ENCODE assay signal across 12 mouse cellular contexts in genomic region chr4:55203731-55204710, GRCm38 (mm10).
DNase-seq lines count a peak whose midpoint lies in the region; ATAC-seq and TF ChIP-seq lines count a peak whose summit lies in the region.
"Had no signal": no experiment of that assay in that cellular context is flagged by ENCODE, and none has a peak within 500 bp of the region (broad histone marks: within the 10 kb centered on the region; RNA-seq: fewer than 3 reads in every experiment).

No protein-coding gene starts in this region.

- no peaks in the 10 kb centered on the region for H3K9me3 ChIP-seq in midbrain, embryonic 11.5 days (ENCODE audit: control insufficient read depth, low read length)
- no peaks in the 10 kb centered on the region for H3K9me3 ChIP-seq in midbrain, postnatal 0 days (ENCODE audit: low read length)
- no peaks in the 10 kb centered on the region for H3K9me3 ChIP-seq in embryonic facial prominence, embryonic 11.5 days (replicated peaks; ENCODE audit: control insufficient read depth, low read length)
- H3K9me3 ChIP-seq in limb, embryonic 15.5 days: no peaks in the 10 kb centered on the region
- H3K9me3 ChIP-seq: kidney, embryonic 15.5 days had no signal

- H3K36me3 ChIP-seq in midbrain, embryonic 11.5 days (ENCODE audit: control insufficient read depth, insufficient read depth, low read length): no peaks in the 10 kb centered on the region
- no peaks in the 10 kb centered on the region for H3K36me3 ChIP-seq in midbrain, postnatal 0 days (ENCODE audit: insufficient read depth, low read length)
- H3K36me3 ChIP-seq in embryonic facial prominence, embryonic 11.5 days (replicated peaks; ENCODE audit: control insufficient read depth, insufficient read depth, low read depth, low read length): no peaks in the 10 kb centered on the region
- H3K36me3 ChIP-seq in limb, embryonic 15.5 days: no peaks in the 10 kb centered on the region
- H3K36me3 ChIP-seq: kidney, embryonic 15.5 days had no signal

- peak overlapping the region; percentile 17; the same call in 1 of the 2 replicates for H3K4me3 ChIP-seq in gastrocnemius, adult 2 months
- H3K4me3 ChIP-seq in midbrain, embryonic 11.5 days (ENCODE audit: low read depth, low read length): no peak overlapping the region
- no peak overlapping the region for H3K4me3 ChIP-seq in midbrain, postnatal 0 days (ENCODE audit: low read depth, low read length)
- H3K4me3 ChIP-seq in embryonic facial prominence, embryonic 11.5 days (ENCODE audit: low read depth, low read length): no peak overlapping the region
- H3K4me3 ChIP-seq in limb, embryonic 15.5 days: no peak overlapping the region
- H3K4me3 ChIP-seq: kidney, embryonic 15.5 days had no signal

- DNase-seq in gastrocnemius, adult 2 months: no peak
- DNase-seq in gastrocnemius, postnatal 36 days: no peak
- peak; percentile 90 for DNase-seq in midbrain, embryonic 11.5 days (ENCODE audit: low spot score, missing footprints)
- no peak for DNase-seq in midbrain, postnatal 0 days (ENCODE audit: low spot score)
- peak; percentile 64 for DNase-seq in embryonic facial prominence, embryonic 11.5 days (ENCODE audit: low spot score)
- DNase-seq in kidney, postnatal 25 days: no peak
- DNase-seq in layer of hippocampus, adult 11-12 months (ENCODE audit: low spot score): no peak
- DNase-seq: cerebellum, postnatal 14 days; lung, postnatal 10 days; thymus, postnatal 14 days had no signal

- peaks cover 20% of the 10 kb centered on the region for H3K4me1 ChIP-seq in midbrain, embryonic 11.5 days (ENCODE audit: control insufficient read depth, insufficient read depth, low read length)
- 0 out of 2 replicates have a peak, but pooled peaks cover 9% of the 10 kb centered on the region for H3K4me1 ChIP-seq in midbrain, postnatal 0 days (ENCODE audit: insufficient read depth, low read length)
- H3K4me1 ChIP-seq in embryonic facial prominence, embryonic 11.5 days (ENCODE audit: control insufficient read depth, insufficient read depth, low read length): peaks cover 6% of the 10 kb centered on the region
- H3K4me1 ChIP-seq in limb, embryonic 15.5 days: peaks cover 14% of the 10 kb centered on the region

- intact Hi-C loops in gastrocnemius, adult 2 months (cut with DNase I): no loop called here
- intact Hi-C loops in gastrocnemius, postnatal 36 days (cut with DNase I): no loop called here

- no peaks in the 10 kb centered on the region for H3K27me3 ChIP-seq in midbrain, embryonic 11.5 days (ENCODE audit: control insufficient read depth, insufficient read depth, low read length)
- no peaks in the 10 kb centered on the region for H3K27me3 ChIP-seq in midbrain, postnatal 0 days (ENCODE audit: insufficient read depth, low read length)
- H3K27me3 ChIP-seq in embryonic facial prominence, embryonic 11.5 days (ENCODE audit: control insufficient read depth, insufficient read depth, low read length): no peaks in the 10 kb centered on the region
- no peaks in the 10 kb centered on the region for H3K27me3 ChIP-seq in limb, embryonic 15.5 days
- H3K27me3 ChIP-seq: kidney, embryonic 15.5 days had no signal

- ATAC-seq in midbrain, embryonic 11.5 days (ENCODE audit: low FRiP score): no peak
- no peak for ATAC-seq in midbrain, postnatal 0 days (ENCODE audit: low FRiP score)
- no peak; the same call in 1 of the 2 replicates for ATAC-seq in embryonic facial prominence, embryonic 11.5 days (replicated peaks; ENCODE audit: insufficient number of reproducible peaks, low FRiP score, low TSS enrichment, low read depth)
- ATAC-seq in limb, embryonic 15.5 days (ENCODE audit: insufficient number of reproducible peaks, low FRiP score, low TSS enrichment, low read depth): 0 out of 2 replicates have a peak, but pooled peaks have one; percentile 30

- H3K9ac ChIP-seq in midbrain, embryonic 11.5 days (ENCODE audit: low read length): no peak overlapping the region
- no peak overlapping the region for H3K9ac ChIP-seq in midbrain, postnatal 0 days (replicated peaks; ENCODE audit: low read length, poor library complexity, severe bottlenecking)
- no peak overlapping the region for H3K9ac ChIP-seq in embryonic facial prominence, embryonic 11.5 days (replicated peaks; ENCODE audit: low read length)
- H3K9ac ChIP-seq in limb, embryonic 15.5 days: no peak overlapping the region
- H3K9ac ChIP-seq: kidney, embryonic 15.5 days had no signal

- H3K4me2 ChIP-seq in midbrain, embryonic 11.5 days: no peak overlapping the region
- no peak overlapping the region for H3K4me2 ChIP-seq in midbrain, postnatal 0 days (ENCODE audit: low read depth, low read length, poor library complexity, severe bottlenecking)
- H3K4me2 ChIP-seq in embryonic facial prominence, embryonic 11.5 days (ENCODE audit: low read depth, low read length): 0 out of 2 replicates have a peak overlapping the region, but pooled peaks have one; percentile 2
- 0 out of 2 replicates have a peak overlapping the region, but pooled peaks have one; percentile 22 for H3K4me2 ChIP-seq in limb, embryonic 15.5 days
- H3K4me2 ChIP-seq: kidney, embryonic 15.5 days had no signal

- 40% methylated on average over 20 of the region's 20 CpGs for WGBS in midbrain, embryonic 11.5 days
- WGBS in midbrain, postnatal 0 days: 53% methylated on average over 20 of the region's 20 CpGs
- WGBS in embryonic facial prominence, embryonic 11.5 days: 36% methylated on average over 20 of the region's 20 CpGs
- WGBS in limb, embryonic 15.5 days: 39% methylated on average over 20 of the region's 20 CpGs

- TF ChIP-seq CTCF in gastrocnemius, adult 2 months (IDR thresholded peaks at IDR 0.05): no peak
- no peak for TF ChIP-seq CTCF in midbrain, postnatal 0 days (IDR thresholded peaks at IDR 0.05)

- H3K27ac ChIP-seq in gastrocnemius, adult 2 months: no peak overlapping the region
- no peak overlapping the region for H3K27ac ChIP-seq in midbrain, embryonic 11.5 days (ENCODE audit: low read depth, low read length)
- H3K27ac ChIP-seq in midbrain, postnatal 0 days (ENCODE audit: low read depth, low read length): no peak overlapping the region
- peak overlapping the region; percentile 28; the same call in 1 of the 2 replicates for H3K27ac ChIP-seq in embryonic facial prominence, embryonic 11.5 days (replicated peaks; ENCODE audit: low read depth, low read length)
- no peak overlapping the region for H3K27ac ChIP-seq in limb, embryonic 15.5 days
- H3K27ac ChIP-seq: kidney, embryonic 15.5 days had no signal

Comparison
In these comparisons a context has a peak if more than half of its experiments do, and no peak if none do; other contexts are left out.
1. DNase-seq: peak in midbrain, embryonic 11.5 days (single experiment) and embryonic facial prominence, embryonic 11.5 days (single experiment); none in gastrocnemius, adult 2 months (single experiment), gastrocnemius, postnatal 36 days (0 of 2), midbrain, postnatal 0 days (single experiment), kidney, postnatal 25 days (0 of 2) and layer of hippocampus, adult 11-12 months (single experiment).
2. H3K4me2 ChIP-seq: peak in embryonic facial prominence, embryonic 11.5 days (single experiment) and limb, embryonic 15.5 days (single experiment); none in midbrain, embryonic 11.5 days (single experiment) and midbrain, postnatal 0 days (single experiment).